Mouse (Mus musculus): ENCODE measurements around the gene Rtn4.
"Not testable (repeated sequence)": the region's sequence is repeated elsewhere in the genome, so short reads cannot be mapped to it uniquely, and the experiment has no call there.

The Rtn4 gene

GRCm38 (mm10) chr11:29692683-29693272 is at the start of gene Rtn4:
Gene Rtn4 (plus strand): TSS chr11:29692947.
- peak; percentile 95 for DNase-seq (ENCODE audit: low spot score)

- DNase-seq (ENCODE audit: low spot score), result no peak
Observed at GRCm38 (mm10) chr11:29644421-29644820, 48.3 kb upstream of the Rtn4 start.

- DNase-seq (ENCODE audit: low spot score), result no peak
Observed at GRCm38 (mm10) chr11:29645411-29646066, 47.2 kb upstream of the Rtn4 start.

- no peak for DNase-seq (ENCODE audit: low spot score)
Observed at GRCm38 (mm10) chr11:29647568-29648319, 45.0 kb upstream of the Rtn4 start.

- not testable (repeated sequence) for DNase-seq (ENCODE audit: low spot score)
Observed at GRCm38 (mm10) chr11:29655381-29655780, 37.4 kb upstream of the Rtn4 start.

- no peak for DNase-seq (ENCODE audit: low spot score)
Observed at GRCm38 (mm10) chr11:29660740-29661139, 32.0 kb upstream of the Rtn4 start.

- DNase-seq (ENCODE audit: low spot score), result no peak
Observed at GRCm38 (mm10) chr11:29667634-29668033, 25.1 kb upstream of the Rtn4 start.

GRCm38 (mm10) chr11:29669706-29670105 is 23.0 kb upstream of the Rtn4 start:
- DNase-seq (ENCODE audit: low spot score), result no peak

- no peak for DNase-seq (ENCODE audit: low spot score)
Observed at GRCm38 (mm10) chr11:29673359-29673758, 19.4 kb upstream of the Rtn4 start.

GRCm38 (mm10) chr11:29676718-29677117 is 16.0 kb upstream of the Rtn4 start:
- no peak for DNase-seq (ENCODE audit: low spot score)

- DNase-seq (ENCODE audit: low spot score), result no peak
Observed at GRCm38 (mm10) chr11:29679942-29680341, 12.8 kb upstream of the Rtn4 start.

- no peak for DNase-seq (ENCODE audit: low spot score)
Observed at GRCm38 (mm10) chr11:29680771-29681170, 12.0 kb upstream of the Rtn4 start.

GRCm38 (mm10) chr11:29684272-29684671 is 8.5 kb upstream of the Rtn4 start:
- no peak for DNase-seq (ENCODE audit: low spot score)

- no peak for DNase-seq (ENCODE audit: low spot score)
Observed at GRCm38 (mm10) chr11:29686176-29686575, 6.6 kb upstream of the Rtn4 start.

- DNase-seq (ENCODE audit: low spot score), result no peak
Observed at GRCm38 (mm10) chr11:29691556-29691955, 1.2 kb upstream of the Rtn4 start.

GRCm38 (mm10) chr11:29692111-29692682 is 550 bp upstream of the Rtn4 start:
- no peak for DNase-seq (ENCODE audit: low spot score)

GRCm38 (mm10) chr11:29693576-29694410 is 1.0 kb downstream of the Rtn4 start:
- DNase-seq (ENCODE audit: low spot score), result peak; percentile 75

GRCm38 (mm10) chr11:29694754-29695153 is 2.0 kb downstream of the Rtn4 start:
- DNase-seq (ENCODE audit: low spot score), result no peak

- DNase-seq (ENCODE audit: low spot score), result no peak
Observed at GRCm38 (mm10) chr11:29702721-29703120, 10.0 kb downstream of the Rtn4 start.

GRCm38 (mm10) chr11:29705263-29705662 is 12.5 kb downstream of the Rtn4 start:
- DNase-seq (ENCODE audit: low spot score), result no peak

- no peak for DNase-seq (ENCODE audit: low spot score)
Observed at GRCm38 (mm10) chr11:29706845-29707244, 14.1 kb downstream of the Rtn4 start.

GRCm38 (mm10) chr11:29709512-29709911 is 16.8 kb downstream of the Rtn4 start:
- DNase-seq (ENCODE audit: low spot score), result no peak

Data from layer of hippocampus, adult 9-10 months (tissue).